Mouse (Mus musculus): Measurements from ENCODE around the gene Catspere2.
"Not testable (repeated sequence)": the region's sequence is repeated elsewhere in the genome, so short reads cannot be mapped to it uniquely, and the experiment has no call there.

The Catspere2 gene

DNA sequence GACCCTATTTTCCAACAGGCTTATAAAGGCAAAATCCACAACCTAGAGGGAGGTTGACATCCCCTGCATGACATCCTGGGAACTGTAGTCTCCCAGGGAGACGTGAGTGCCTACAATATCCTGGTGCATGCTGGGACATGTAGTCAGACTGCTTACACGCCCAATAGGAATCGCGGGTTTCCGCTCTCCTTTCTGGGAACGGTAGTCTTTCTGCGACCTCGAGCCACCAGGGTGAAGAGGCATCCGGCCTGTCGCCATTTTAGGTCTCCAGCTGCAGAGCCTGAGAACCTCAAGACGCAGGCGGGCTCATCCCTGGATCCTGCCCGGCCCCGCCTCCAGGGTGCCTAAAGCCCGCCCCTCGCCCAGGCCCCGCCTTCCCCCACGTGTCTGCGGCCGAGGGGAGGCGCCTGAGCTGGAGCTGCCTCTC is at the start of gene Catspere2:
Gene Catspere2 (plus strand): TSS at position 400 of the 427 bp plus-strand sequence.
- peak; percentile 96 for DNase-seq (ENCODE audit: low spot score)

DNA sequence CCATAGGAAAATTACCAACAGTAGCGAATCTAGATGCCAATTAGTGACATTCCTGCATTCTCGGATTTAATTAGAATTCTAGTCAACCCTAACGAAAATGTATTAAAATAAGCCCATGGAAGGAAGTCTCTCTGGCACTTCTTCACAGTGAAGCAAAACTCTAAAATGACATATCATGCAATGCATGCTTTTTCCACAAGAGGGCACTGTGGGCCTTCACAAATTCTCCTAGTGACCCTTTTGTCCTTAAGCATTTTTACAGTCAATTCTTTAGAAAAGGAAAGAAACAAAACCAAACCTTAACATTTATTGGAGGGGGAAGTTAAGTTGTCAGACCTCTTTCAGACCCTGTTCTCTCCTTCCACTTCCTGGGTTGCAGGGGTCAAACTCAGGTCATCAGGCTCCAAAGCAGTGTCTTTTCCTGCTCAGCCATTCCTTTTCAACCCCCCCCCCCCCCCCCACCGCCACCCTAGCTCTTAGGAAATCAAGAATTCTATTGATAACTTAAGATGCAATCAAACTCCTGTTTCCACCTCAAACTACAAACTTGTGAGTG is 42.7 kb upstream of the Catspere2 start:
- DNase-seq (ENCODE audit: low spot score) = peak; percentile 13

DNA sequence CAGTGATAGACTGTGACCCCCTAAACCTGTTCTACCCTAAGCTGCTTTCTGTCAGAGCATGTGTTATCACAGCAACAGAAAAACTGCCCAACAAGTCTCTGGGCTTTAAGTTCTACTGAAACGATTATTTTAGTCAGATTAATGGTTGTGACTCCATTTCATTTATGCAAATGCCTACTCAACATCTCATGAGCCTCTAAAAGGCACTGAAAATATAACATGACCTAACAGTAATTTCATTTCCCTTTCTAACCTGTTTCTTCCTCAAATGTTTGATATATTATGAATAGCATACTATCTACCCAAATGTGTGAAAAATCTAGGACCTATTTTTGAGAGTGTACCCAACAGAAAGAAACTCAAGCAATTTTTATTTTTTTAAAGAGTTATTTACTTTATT is 1.9 kb upstream of the Catspere2 start:
- DNase-seq (ENCODE audit: low spot score) = no peak

DNA sequence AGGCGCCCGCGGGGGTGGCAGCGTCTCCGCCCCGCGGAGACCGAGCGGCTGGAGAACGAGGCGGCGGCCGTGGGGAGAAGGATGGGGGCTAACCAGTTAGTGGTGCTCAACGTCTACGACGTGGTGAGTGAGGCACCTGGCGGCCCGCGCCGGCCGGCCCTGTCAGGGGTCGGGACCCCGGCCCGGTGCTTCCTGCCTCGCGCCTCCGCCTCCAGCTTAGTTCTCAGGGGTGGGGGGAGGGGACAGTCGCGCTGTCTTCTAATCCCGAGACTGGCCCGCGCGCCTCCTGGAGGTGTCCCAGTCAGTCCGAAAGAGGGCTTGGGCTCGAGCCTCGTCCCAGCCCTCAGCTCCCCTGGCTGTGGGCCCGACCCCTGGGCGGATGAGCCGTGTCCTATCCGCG is 359 bp downstream of the Catspere2 start:
- DNase-seq (ENCODE audit: low spot score) = not testable (repeated sequence)

DNA sequence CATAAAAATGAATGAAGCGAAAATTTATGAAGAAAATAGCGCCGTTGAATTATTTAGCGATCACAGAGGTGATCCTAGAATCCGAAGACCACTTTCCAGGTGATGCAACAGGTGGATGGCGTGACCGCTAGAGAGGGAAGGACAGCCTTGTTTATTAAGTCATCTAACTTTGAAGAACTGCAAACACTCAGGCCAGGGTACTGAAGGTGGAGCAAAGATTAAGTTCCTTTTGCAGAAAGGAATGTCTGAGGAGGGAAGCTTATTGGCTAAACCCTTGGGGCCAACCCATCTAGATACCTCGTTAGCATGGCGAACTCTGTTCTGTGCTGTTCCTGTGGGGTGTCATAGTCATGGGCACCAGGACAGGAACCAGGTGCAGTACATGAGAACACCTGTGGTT is 983 bp downstream of the Catspere2 start:
- DNase-seq (ENCODE audit: low spot score) = no peak

DNA sequence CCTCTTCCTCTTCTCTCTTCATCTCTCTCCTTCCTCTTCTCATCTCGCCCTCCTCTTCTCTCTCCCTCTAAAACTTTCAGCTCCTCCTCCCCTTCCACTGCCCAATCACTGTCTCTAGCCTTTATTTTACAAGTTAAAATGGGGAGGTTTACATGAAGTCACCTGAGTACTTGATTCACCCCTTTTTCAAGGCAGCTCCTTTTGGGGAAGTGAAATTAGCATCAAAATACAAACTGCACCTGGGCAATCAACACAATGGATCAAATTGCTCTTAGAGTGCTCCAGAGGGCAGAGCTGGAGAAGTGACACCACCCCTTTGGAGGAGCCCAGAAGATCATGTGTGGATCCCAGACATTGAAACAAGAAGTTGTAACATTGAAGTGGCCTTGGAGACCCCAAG is 4.3 kb downstream of the Catspere2 start:
- DNase-seq (ENCODE audit: low spot score) = not testable (repeated sequence)

DNA sequence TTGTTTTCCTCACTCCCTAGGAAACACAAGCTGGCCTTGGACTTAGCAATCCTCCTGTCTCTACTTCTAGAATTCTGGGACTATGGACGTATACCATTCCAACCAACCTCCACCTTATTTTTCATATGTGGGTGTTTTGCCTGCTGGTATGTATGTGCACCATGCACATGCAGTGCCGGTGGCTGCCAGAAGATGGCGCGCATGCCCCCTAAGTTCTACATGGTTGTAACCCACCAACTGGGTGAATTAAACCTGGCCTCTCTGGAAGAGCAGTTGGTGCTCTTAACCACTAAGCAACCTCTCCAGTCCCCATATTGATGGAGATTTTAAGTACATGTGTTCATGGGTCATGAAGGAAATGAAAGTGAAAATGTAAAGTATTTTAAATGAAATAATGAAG is 89.6 kb downstream of the Catspere2 start:
- not testable (repeated sequence) for DNase-seq (ENCODE audit: low spot score)

DNA sequence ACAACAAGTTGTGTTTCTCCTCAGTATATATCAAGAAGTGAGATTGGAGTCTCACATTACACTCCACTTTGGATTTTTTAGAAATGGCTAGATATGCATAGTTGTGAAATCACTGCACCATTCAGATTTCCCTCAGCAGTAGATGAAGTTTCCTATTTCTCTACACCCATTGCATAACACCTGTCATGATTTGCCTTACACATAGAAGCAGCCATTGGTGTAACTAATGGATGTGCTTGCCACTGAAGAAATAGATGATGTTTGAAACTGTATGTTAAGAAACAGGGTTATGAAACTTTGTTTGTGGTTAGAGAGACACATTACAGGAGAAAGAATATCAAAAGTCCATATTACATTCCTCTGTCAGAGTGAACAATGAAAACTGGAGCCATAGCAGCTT is 114.6 kb downstream of the Catspere2 start:
- DNase-seq (ENCODE audit: low spot score) = not testable (repeated sequence)

DNA sequence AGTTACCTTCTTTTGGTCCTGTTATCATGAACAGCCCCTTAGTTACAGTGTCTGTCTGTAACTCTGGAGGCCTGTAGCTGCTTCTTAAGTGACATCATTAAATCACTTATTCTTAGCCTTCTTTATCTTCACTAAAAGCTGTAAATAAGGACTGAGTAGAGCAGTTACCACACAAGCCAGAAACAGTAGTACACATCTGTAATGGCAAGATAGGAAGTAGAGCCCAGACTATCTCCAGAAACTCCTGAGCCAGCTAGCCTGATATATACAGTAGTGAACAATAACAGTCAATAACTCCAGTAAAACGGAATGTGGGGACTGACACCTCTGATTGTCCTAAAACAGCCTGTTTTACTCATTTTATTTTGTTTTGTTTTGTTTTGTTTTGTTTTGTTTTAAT is 125.3 kb downstream of the Catspere2 start:
- DNase-seq (ENCODE audit: low spot score) = not testable (repeated sequence)

DNA sequence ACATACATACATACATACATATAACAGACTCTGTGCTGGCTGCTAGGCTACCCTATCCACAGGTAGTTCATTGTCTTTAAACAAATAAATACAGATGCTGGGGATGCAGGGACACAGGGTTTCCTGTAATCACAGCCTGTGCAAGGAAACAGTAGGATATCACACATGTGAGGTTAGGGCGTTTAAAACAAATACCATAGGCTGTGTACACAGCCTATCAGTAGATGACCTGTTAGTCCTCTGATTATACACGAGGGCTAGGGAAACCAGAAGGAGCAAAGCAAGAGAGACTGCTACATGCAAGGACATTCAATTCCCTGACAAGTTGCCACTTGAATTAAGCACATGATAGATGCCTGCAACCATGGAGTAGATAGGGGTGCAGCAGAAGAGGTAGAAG is 139.0 kb downstream of the Catspere2 start:
- not testable (repeated sequence) for DNase-seq (ENCODE audit: low spot score)

DNA sequence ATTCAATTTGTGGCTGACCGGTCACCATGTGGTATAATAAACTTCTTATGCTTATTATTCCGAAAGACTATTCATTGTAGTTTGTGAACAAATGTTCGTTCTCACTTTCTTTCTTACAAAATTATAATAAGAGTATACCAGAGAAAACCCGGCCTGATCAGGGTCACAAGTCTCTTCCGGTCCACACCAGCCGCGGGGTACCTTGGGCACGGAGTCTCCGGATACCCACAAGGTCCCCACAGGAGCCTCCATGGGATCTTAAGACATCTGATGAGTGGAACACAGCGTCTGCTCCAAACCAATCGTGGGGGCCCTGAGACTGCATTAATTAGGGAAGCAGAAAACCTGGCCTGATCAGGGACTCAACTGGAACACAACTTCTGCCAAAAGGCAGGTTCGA is 151.1 kb downstream of the Catspere2 start:
- no peak for DNase-seq (ENCODE audit: low spot score)

DNA sequence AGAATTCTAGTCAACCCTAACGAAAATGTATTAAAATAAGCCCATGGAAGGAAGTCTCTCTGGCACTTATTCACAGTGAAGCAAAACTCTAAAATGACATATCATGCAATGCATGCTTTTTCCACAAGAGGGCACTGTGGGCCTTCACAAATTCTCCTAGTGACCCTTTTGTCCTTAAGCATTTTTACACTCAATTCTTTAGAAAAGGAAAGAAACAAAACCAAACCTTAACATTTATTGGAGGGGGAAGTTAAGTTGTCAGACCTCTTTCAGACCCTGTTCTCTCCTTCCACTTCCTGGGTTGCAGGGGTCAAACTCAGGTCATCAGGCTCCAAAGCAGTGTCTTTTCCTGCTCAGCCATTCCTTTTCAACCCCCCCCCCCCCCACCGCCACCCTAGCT is 163.3 kb downstream of the Catspere2 start:
- peak; percentile 31 for DNase-seq (ENCODE audit: low spot score)

DNA sequence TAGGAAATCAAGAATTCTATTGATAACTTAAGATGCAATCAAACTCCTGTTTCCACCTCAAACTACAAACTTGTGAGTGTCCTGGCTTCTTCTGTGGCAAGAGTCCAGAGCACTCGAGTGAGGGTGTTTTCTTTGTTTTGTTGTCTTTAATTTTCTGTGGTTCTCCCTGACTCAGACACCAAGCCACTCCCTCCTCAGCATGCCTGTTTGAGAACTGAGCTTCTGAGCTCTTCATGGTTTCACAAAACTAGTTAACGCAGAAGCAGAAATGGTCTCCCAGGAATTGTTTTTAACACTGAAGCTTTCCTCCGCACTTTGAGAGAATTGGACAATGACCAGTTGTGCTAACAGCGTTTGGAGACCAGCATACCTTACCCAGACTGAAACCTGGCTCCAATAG is 163.7 kb downstream of the Catspere2 start:
- not testable (repeated sequence) for DNase-seq (ENCODE audit: low spot score)

DNA sequence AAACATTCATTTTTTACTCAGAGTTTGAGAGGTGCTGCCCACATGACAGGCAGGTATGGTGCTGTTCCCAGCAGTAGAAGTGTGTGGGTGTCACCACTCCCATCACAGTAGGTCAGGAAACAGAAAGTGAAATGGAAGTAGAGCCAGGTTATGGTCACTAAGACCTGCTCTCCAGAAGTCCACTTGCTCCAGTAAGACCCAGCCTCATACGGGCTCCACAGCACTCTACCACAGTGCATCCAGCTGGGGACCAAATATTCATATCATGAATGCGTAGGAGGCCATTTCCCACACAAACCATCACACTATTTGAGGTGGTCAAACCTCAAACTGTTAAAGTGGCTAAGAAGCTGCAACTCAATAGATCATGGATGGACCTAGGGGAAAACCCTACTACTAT is 199.0 kb downstream of the Catspere2 start:
- DNase-seq (ENCODE audit: low spot score) = no peak

DNA sequence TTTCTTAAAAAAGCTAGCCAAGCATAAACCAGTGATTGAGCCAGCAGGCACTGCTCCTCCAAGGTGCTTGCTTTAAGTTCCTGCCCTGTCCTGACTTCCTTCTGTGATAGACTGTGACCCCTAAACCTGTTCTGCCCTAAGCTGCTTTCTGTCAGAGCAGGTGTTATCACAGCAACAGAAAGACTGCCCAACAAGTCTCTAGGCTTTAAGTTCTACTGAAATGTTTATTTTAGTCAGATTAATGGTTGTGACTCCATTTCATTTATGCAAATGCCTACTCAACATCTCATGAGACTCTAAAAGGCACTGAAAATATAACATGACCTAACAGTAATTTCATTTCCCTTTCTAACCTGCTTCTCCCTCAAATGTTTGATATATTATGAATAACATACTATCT is 202.4 kb downstream of the Catspere2 start:
- DNase-seq (ENCODE audit: low spot score) = no peak

DNA sequence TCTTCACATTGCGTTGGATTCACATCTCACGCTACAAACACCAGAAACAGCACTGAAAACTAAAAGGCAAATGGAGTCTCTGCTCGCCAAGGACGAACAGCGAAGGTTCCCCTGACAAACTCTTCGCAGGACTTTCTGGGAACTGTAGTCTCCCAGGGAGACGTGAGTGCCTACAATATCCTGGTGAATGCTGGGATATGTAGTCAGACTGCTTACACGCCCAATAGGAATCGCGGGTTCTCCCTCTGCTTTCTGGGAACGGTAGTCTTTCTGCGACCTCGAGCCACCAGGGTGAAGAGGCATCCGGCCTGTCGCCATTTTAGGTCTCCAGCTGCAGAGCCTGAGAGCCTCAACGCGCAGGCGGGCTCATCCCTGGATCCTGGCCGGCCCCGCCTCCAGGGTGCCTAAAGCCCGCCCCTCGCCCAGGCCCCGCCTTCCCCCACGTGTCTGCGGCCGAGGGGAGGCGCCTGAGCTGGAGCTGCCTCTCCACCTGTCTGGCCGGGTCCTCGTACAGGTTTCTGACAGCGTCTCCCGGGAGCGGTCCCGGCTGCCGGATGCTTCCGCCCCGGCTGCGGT is 204.1 kb downstream of the Catspere2 start, which contains the start of gene Desi2:
Gene Desi2 (plus strand): TSS at position 202 of the 576 bp plus-strand sequence.
- peak; percentile 97 for DNase-seq (ENCODE audit: low spot score)

DNA sequence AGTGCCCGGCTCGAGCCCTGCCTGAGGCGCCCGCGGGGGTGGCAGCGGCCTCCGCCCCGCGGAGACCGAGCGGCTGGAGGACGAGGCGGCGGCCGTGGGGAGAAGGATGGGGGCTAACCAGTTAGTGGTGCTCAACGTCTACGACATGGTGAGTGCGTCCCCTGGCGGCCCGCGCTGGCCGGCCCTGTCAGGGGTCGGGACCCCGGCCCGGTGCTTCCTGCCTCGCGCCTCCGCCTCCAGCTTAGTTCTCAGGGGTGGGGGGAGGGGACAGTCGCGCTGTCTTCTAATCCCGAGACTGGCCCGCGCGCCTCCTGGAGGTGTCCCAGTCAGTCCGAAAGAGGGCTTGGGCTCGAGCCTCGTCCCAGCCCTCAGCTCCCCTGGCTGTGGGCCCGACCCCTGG is 204.6 kb downstream of the Catspere2 start:
- DNase-seq (ENCODE audit: low spot score) = not testable (repeated sequence)

DNA sequence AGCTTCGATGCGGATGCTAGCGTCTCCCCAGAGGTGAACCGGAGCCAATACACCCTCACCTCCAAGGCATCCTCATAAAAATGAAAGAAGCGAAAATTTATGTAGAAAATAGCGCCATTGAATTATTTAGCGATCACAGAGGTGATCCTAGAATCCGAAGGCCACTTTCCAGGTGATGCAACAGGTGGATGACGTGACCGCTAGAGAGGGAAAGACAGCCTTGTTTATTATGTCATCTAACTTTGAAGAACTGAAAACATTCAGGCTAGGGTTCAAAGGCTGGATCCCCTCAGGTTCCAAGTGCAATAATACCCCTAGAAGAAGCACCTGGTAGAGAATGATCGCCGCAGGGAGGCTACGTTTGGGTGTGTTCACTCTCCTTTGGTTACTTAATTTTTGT is 205.2 kb downstream of the Catspere2 start:
- no peak for DNase-seq (ENCODE audit: low spot score)

DNA sequence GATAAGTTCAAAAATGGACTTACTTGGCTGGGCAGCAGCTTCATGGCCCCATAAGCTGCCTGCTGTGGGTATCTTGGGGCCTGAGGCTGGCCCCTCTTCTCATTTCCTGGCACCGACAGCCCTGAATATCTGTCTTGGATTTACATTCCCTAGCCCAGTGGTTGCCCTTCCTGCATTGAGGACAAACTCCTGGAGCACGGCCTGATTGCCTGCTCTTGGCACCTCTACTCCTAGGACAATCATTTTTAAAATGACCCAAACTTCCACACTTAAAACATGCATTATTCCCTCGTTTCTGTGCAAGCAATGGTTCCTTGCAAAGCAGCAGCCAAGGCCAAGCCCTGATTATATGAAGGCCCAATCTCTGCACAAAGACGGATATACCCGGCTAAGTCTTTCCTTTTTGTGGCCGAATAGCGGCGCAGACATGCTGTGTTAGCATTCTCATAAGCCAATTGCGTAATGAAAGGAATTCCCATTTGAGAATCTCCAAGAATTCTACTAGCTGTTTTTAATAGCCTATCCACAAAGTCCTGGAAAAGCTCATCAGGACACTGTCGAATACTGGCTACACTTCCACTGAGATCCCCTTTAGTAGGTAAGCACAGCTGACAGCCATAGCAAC is 222.6 kb downstream of the Catspere2 start:
- DNase-seq (ENCODE audit: low spot score) = peak; percentile 23

DNA sequence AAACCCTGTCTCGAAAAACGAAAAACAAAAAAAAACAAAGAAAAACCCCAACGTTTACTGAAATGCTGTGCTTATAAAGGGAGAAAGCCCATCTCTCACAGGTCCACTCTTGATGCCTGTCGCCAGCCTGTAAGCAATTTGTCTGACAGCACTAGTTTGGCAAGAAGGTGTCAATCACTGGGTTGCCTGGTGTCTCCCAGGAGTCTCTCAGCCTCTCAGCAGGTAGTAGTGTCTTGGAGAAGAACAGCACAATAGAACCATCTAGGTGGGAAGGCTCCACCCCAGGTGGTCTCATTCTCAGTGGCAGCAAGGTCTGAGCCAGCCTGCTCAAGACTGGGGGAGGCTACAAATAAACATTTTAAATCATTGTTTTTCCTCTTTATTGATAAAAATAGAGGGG is 224.6 kb downstream of the Catspere2 start:
- not testable (repeated sequence) for DNase-seq (ENCODE audit: low spot score)

DNA sequence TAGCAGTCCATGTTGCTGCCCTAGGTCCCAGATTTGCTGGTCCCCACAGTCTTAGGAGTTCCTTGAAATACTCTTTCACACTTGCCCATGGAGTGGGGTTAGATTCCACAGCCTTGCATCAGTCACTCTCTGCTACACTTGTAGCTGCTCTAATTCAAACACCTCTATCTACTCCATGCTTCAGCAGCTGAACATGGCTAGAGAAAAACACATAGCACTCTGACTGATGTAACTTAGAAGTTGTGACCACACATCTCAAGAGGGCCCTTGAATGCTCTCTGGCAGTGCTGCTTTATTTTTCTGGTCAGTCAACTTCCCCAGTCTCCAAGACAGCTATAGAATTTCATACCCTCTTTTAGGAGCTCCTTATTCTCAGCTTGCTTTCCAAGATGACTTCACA is 226.7 kb downstream of the Catspere2 start:
- DNase-seq (ENCODE audit: low spot score) = no peak

DNA sequence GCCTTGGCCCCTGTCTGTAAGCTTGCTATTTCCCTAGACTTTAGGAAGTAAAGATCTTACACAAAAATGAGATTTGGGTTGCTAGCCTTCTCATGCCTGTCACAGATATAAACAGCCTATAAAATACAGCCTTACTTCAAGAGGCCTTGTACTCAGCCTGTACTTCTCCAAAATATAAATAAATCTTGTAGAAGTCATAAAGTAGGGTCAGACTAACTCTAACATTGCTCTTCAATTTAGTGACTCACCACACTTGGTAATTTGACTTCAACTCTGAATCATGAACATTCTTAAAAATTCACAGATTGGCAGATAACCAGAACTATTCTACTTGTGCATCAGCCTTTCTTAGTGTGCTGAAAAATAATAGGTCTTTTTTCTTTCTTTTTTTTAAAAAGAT is 233.9 kb downstream of the Catspere2 start:
- DNase-seq (ENCODE audit: low spot score) = no peak

DNA sequence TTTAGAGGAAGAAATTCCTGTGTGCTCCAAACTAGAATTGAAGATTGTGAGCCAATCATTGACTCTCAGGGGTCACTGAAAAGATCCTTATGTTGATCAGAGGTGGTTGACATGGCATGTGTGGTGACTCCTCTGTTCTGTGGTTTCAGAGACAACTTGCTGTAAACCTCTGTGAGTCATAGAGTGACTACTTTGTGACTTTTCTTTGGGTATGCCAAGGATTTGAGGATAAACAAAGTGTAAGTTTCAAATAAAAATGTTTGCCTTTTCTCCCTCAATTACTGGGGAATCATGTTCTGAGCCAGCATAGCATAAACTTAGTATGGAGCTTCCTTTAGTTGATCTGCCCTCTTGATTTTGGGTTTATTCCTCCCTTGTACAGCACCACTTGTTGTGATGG is 235.1 kb downstream of the Catspere2 start:
- DNase-seq (ENCODE audit: low spot score) = no peak
